ENCODE assay signal across 13 mouse cellular contexts in genomic region chr1:45756707-45757106, GRCm38 (mm10). TPM values are rescaled to one million over a fixed set of nuclear protein-coding genes. Genes with fewer than 3 reads are reported as not detected.
DNase-seq lines count a peak whose midpoint lies in the region; ATAC-seq and TF ChIP-seq lines count a peak whose summit lies in the region.
"Had no signal": no experiment of that assay in that cellular context is flagged by ENCODE, and none has a peak within 500 bp of the region (broad histone marks: within the 10 kb centered on the region; RNA-seq: fewer than 3 reads in every experiment).

No protein-coding gene starts in this region.

- TF ChIP-seq EP300 in lung, postnatal 0 days (IDR thresholded peaks at IDR 0.05): no peak

- TF ChIP-seq POLR2A in lung, adult 2 months (IDR thresholded peaks at IDR 0.05; ENCODE audit: borderline replicate concordance, extremely low read depth, low read depth, low read length): no peak

- intact Hi-C loops in heart, postnatal 10 days (cut with DNase I): no loop called here

- no peak overlapping the region for H3K9ac ChIP-seq in lung, postnatal 0 days (replicated peaks; ENCODE audit: low read depth)
- no peak overlapping the region for H3K9ac ChIP-seq in embryonic facial prominence, embryonic 14.5 days (ENCODE audit: low read depth, low read length)
- no peak overlapping the region for H3K9ac ChIP-seq in stomach, embryonic 16.5 days (ENCODE audit: low read length)
- H3K9ac ChIP-seq in forebrain, embryonic 16.5 days (replicated peaks; ENCODE audit: low read depth, low read length): no peak overlapping the region
- H3K9ac ChIP-seq: limb, embryonic 15.5 days had no signal

- no peak overlapping the region for H3K27ac ChIP-seq in lung, postnatal 0 days (ENCODE audit: low read length)
- peak overlapping the region; percentile 59 for H3K27ac ChIP-seq in embryonic facial prominence, embryonic 14.5 days (replicated peaks; ENCODE audit: low read depth, low read length)
- H3K27ac ChIP-seq in stomach, embryonic 16.5 days (ENCODE audit: low read length): peak overlapping the region; percentile 28; the same call in 1 of the 2 replicates
- H3K27ac ChIP-seq in forebrain, embryonic 16.5 days (ENCODE audit: low read length): no peak overlapping the region
- H3K27ac ChIP-seq: limb, embryonic 15.5 days had no signal

- no peaks in the 10 kb centered on the region for H3K9me3 ChIP-seq in lung, postnatal 0 days (ENCODE audit: low read length)
- H3K9me3 ChIP-seq in embryonic facial prominence, embryonic 14.5 days (ENCODE audit: control insufficient read depth, low read length): 0 out of 2 replicates have a peak, but pooled peaks cover 4% of the 10 kb centered on the region
- no peaks in the 10 kb centered on the region for H3K9me3 ChIP-seq in stomach, embryonic 16.5 days (replicated peaks; ENCODE audit: control insufficient read depth, low read length)
- no peaks in the 10 kb centered on the region for H3K9me3 ChIP-seq in forebrain, embryonic 16.5 days (ENCODE audit: control insufficient read depth, low read length)
- H3K9me3 ChIP-seq: limb, embryonic 15.5 days had no signal

- no peaks in the 10 kb centered on the region for H3K27me3 ChIP-seq in lung, postnatal 0 days (replicated peaks; ENCODE audit: insufficient read depth, low read length)
- H3K27me3 ChIP-seq in embryonic facial prominence, embryonic 14.5 days (replicated peaks; ENCODE audit: control insufficient read depth, insufficient read depth, low read length): no peaks in the 10 kb centered on the region
- no peaks in the 10 kb centered on the region for H3K27me3 ChIP-seq in stomach, embryonic 16.5 days (ENCODE audit: control insufficient read depth, insufficient read depth, low read length)
- no peaks in the 10 kb centered on the region for H3K27me3 ChIP-seq in forebrain, embryonic 16.5 days (replicated peaks; ENCODE audit: control insufficient read depth, insufficient read depth, low read length)
- H3K27me3 ChIP-seq: limb, embryonic 15.5 days had no signal

- no peaks in the 10 kb centered on the region for H3K36me3 ChIP-seq in lung, postnatal 0 days (ENCODE audit: insufficient read depth, low read length)
- no peaks in the 10 kb centered on the region for H3K36me3 ChIP-seq in embryonic facial prominence, embryonic 14.5 days (ENCODE audit: control insufficient read depth, insufficient read depth, low read length)
- H3K36me3 ChIP-seq in stomach, embryonic 16.5 days (ENCODE audit: control insufficient read depth, insufficient read depth, low read length): no peaks in the 10 kb centered on the region
- no peaks in the 10 kb centered on the region for H3K36me3 ChIP-seq in forebrain, embryonic 16.5 days (ENCODE audit: control insufficient read depth, insufficient read depth)
- H3K36me3 ChIP-seq: limb, embryonic 15.5 days had no signal

- no peak overlapping the region for H3K4me3 ChIP-seq in lung, postnatal 0 days (ENCODE audit: low read depth, low read length)
- H3K4me3 ChIP-seq in lung, adult 2 months (replicated peaks; ENCODE audit: extremely low read depth, low read depth, low read length): no peak overlapping the region
- H3K4me3 ChIP-seq in embryonic facial prominence, embryonic 14.5 days (ENCODE audit: low read depth, low read length): no peak overlapping the region
- H3K4me3 ChIP-seq in stomach, embryonic 16.5 days (replicated peaks; ENCODE audit: low read length): no peak overlapping the region
- no peak overlapping the region for H3K4me3 ChIP-seq in forebrain, embryonic 16.5 days (replicated peaks; ENCODE audit: low read length)
- H3K4me3 ChIP-seq: limb, embryonic 15.5 days had no signal

- peak; percentile 40 to 47 for DNase-seq in heart, postnatal 10 days
- no peak for DNase-seq in heart, adult 11 months
- peak; percentile 28 for DNase-seq in lung, postnatal 0 days (ENCODE audit: low spot score)
- no peak for DNase-seq in lung, adult 2 months
- peak; percentile 84 for DNase-seq in embryonic facial prominence, embryonic 14.5 days (ENCODE audit: low spot score)
- DNase-seq: cerebellum, adult 9-10 months; right cerebral cortex, adult 18-20 months; thymus, postnatal 14 days had no signal

- TF ChIP-seq CTCF in lung, postnatal 0 days (IDR thresholded peaks at IDR 0.05): no peak
- TF ChIP-seq CTCF in lung, adult 2 months (IDR thresholded peaks at IDR 0.05; ENCODE audit: insufficient read depth, low read length): no peak

- ATAC-seq in lung, postnatal 0 days: no peak
- no peak for ATAC-seq in embryonic facial prominence, embryonic 14.5 days (ENCODE audit: low read depth)
- 0 out of 2 replicates have a peak, but pooled peaks have one; percentile 26 for ATAC-seq in stomach, embryonic 16.5 days (ENCODE audit: insufficient read depth, low FRiP score)
- no peak for ATAC-seq in forebrain, embryonic 16.5 days
- ATAC-seq: forebrain, embryonic 14.5 days; midbrain, embryonic 16.5 days had no signal

- H3K4me2 ChIP-seq in lung, postnatal 0 days (replicated peaks; ENCODE audit: low read depth, low read length): no peak overlapping the region
- no peak overlapping the region for H3K4me2 ChIP-seq in embryonic facial prominence, embryonic 14.5 days (ENCODE audit: low read depth, low read length)
- H3K4me2 ChIP-seq in stomach, embryonic 16.5 days (ENCODE audit: low read depth, low read length): no peak overlapping the region
- H3K4me2 ChIP-seq in forebrain, embryonic 16.5 days (ENCODE audit: low read length): no peak overlapping the region
- H3K4me2 ChIP-seq: limb, embryonic 15.5 days had no signal

- H3K4me1 ChIP-seq in lung, postnatal 0 days (ENCODE audit: insufficient read depth, low read depth, low read length): no peaks in the 10 kb centered on the region
- H3K4me1 ChIP-seq in lung, adult 2 months (ENCODE audit: control insufficient read depth, insufficient read depth, low read length): no peaks in the 10 kb centered on the region
- H3K4me1 ChIP-seq in embryonic facial prominence, embryonic 14.5 days (ENCODE audit: control insufficient read depth, insufficient read depth, low read length): peaks cover 18% of the 10 kb centered on the region
- H3K4me1 ChIP-seq in stomach, embryonic 16.5 days (ENCODE audit: control insufficient read depth, insufficient read depth, low read length): peaks cover 3% of the 10 kb centered on the region; the same call in 1 of the 2 replicates
- H3K4me1 ChIP-seq in forebrain, embryonic 16.5 days (replicated peaks; ENCODE audit: control insufficient read depth, insufficient read depth, low read length): no peaks in the 10 kb centered on the region

RNA-seq across cellular contexts. Expression of gene Wdr75, which starts 38.3 kb away (rescaled TPM):
- total RNA-seq in heart, postnatal 10 days (2021): 10 to 100 TPM; 23.4 to 27.9 TPM
- polyA plus RNA-seq in lung, postnatal 0 days (2015; fragmentation: Nextera tagmentation; extraction: Ambion mirVana): 29.3 and 31.3 TPM in 2 replicates
- 39.6 and 45.5 TPM in 2 replicates for polyA plus RNA-seq in lung, adult 2 months (2012; rRNA removed)
- 61.0 and 75.9 TPM in 2 replicates for polyA plus RNA-seq in embryonic facial prominence, embryonic 14.5 days (2014; fragmentation: Nextera tagmentation; extraction: Ambion mirVana)
- 52.0 and 58.6 TPM in 2 replicates for polyA plus RNA-seq in stomach, embryonic 16.5 days (2015; fragmentation: Nextera tagmentation; extraction: Ambion mirVana)
- 57.1 and 59.9 TPM in 2 replicates for polyA plus RNA-seq in forebrain, embryonic 16.5 days (2015; fragmentation: Nextera tagmentation; extraction: Ambion mirVana)

Comparison
In these comparisons a context has a peak if more than half of its experiments do, and no peak if none do; other contexts are left out.
1. DNase-seq: peak in heart, postnatal 10 days (2 of 2), lung, postnatal 0 days (single experiment) and embryonic facial prominence, embryonic 14.5 days (single experiment); none in heart, adult 11 months (single experiment) and lung, adult 2 months (single experiment).
2. H3K27ac ChIP-seq: peak in embryonic facial prominence, embryonic 14.5 days (single experiment) and stomach, embryonic 16.5 days (single experiment); none in lung, postnatal 0 days (single experiment) and forebrain, embryonic 16.5 days (single experiment).